Mouse (Mus musculus) liver, embryonic 16.5 days (tissue): ENCODE measurements around the gene Acsl3. TPM values are rescaled to one million over a fixed set of nuclear protein-coding genes. Genes with fewer than 3 reads are reported as not detected.

Experiments used
- ATAC-seq: fragments of 200-750 bp; cut with Nextera tagmentation; 2 replicates; pipeline ENCODE4 v1.8.0; 2017; ENCODE audit warnings: low read depth, mild to moderate bottlenecking, moderate number of reproducible peaks, moderate library complexity
- H3K27ac ChIP-seq: fragments of 300-500 bp; sonication (generic); 2 replicates; pipeline ENCODE4 v1.5.1; 2014; ENCODE audit warnings: mild to moderate bottlenecking, low read length
- H3K27me3 ChIP-seq: fragments of 300-500 bp; sonication (generic); 2 replicates; pipeline ENCODE4 v1.6.1; 2014; ENCODE audit warnings: low read depth, low read length, mixed read lengths; ENCODE audit not compliant: control insufficient read depth, insufficient read depth
- H3K36me3 ChIP-seq: fragments of 300-500 bp; sonication (generic); 2 replicates; pipeline ENCODE4 v1.6.1; 2014; ENCODE audit warnings: mild to moderate bottlenecking; ENCODE audit not compliant: control insufficient read depth, insufficient read depth
- H3K4me1 ChIP-seq: fragments of 300-500 bp; sonication (generic); 2 replicates; pipeline ENCODE4 v1.6.1; 2014; ENCODE audit warnings: low read depth, low read length, mixed read lengths; ENCODE audit not compliant: control insufficient read depth
- H3K4me2 ChIP-seq: fragments of 300-500 bp; sonication (generic); 2 replicates; pipeline ENCODE4 v1.6.1; 2014; ENCODE audit warnings: low read depth, low read length, mixed read lengths
- H3K4me3 ChIP-seq: fragments of 300-500 bp; sonication (generic); 2 replicates; pipeline ENCODE4 v1.5.1; 2014; ENCODE audit warnings: low read depth, mild to moderate bottlenecking, low read length
- H3K9ac ChIP-seq: fragments of 300-500 bp; sonication (generic); 2 replicates; pipeline ENCODE4 v1.6.1; 2014; ENCODE audit warnings: low read depth, low read length
- H3K9me3 ChIP-seq: fragments of 300-500 bp; sonication (generic); replicated peaks from 2 replicates; pipeline ENCODE4 v1.6.1; 2016; ENCODE audit warnings: low read length; ENCODE audit not compliant: control insufficient read depth
- WGBS: fragments of 180-500 bp; shearing (Covaris S2); extraction: QIAGEN DNeasy Blood & Tissue Kit; methylation state at CpG from one replicate; pipeline ENCODE4 v1.1.7; 2014; ENCODE audit not compliant: insufficient replicate concordance; 5-methylcytosine and 5-hydroxymethylcytosine counted together
- polyA plus RNA-seq: library from polyadenylated mRNA; unstranded; fragments of >200 nt; fragmentation: Nextera tagmentation; extraction: Ambion mirVana; gene quantifications from 2 replicates; pipeline ENCODE4 v1.2.1, GENCODE M21; 2015

Acsl3 gene
- polyA plus RNA-seq, 1 experiment from 2014 or later: 18.9 TPM

DNA sequence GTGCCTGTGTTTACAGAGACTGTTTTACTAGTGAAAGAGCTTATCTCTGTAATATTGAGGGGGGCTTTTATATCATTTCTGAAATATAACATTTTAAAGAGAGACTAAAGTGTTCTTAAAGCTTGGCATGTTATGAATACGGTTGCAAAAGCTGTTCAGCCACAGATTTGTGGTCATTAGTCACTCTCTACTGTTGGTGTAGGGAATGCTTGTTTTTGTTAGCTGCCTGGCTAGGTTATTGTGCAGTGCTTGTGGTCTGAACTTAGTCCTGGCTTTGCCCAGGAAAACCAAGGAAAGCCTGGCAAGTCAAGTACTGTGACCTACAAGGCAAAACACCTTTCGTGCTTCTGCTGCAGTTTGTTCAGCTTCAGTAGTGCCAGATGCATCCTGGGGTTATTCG, 44.1 kb downstream of the Acsl3 start:
- Histone ChIP-seq H3K27ac (no peak overlapping the region), H3K4me3 (no peak overlapping the region), H3K4me1 (no peaks in the 10 kb centered on the region), H3K9ac (no peak overlapping the region), H3K36me3 (peaks cover 14% of the 10 kb centered on the region), H3K4me2 (no peak overlapping the region), H3K9me3 (no peaks in the 10 kb centered on the region), H3K27me3 (no peaks in the 10 kb centered on the region)
- no peak for ATAC-seq
- WGBS: 67% methylated on average over 3 of the region's 3 CpGs

DNA sequence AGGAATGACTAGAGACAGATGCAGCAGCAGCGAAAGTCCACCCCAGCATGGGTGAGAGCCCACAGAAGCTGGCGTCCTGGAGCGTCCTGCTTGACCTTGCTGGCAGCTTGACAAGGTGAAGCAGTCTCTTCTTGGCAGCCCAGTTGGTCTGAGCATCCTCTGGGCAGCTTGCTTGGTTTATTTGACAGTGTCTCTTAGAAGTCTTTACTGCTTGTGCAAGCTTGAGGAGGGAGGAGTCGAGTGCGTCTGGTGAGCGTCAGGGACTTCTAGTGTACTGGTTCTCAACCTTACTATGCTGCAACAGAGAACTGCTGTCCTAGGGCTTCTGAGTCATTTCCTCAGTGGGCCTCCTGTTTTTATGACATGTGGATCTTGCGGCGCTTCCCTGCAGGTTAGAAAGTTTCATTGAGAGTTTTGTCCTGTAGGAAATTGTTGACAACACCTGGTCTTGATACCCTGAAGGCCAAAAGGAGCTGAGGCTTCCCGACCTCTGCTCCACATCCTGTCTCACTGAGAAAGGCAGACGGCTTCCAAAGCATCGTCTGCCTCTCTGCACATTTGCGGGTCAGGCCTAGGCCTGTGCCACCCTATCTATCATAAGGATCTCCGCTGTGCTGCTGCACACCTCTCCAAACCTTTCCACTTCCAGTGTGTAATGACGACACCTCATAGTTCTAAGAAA, 44.8 kb downstream of the Acsl3 start:
- no peak overlapping the region for H3K4me2 ChIP-seq
- no peak overlapping the region for H3K27ac ChIP-seq
- H3K4me3 ChIP-seq: no peak overlapping the region
- no peaks in the 10 kb centered on the region for H3K4me1 ChIP-seq
- ATAC-seq: no peak
- no peaks in the 10 kb centered on the region for H3K9me3 ChIP-seq
- no peaks in the 10 kb centered on the region for H3K27me3 ChIP-seq
- peaks cover 11% of the 10 kb centered on the region for H3K36me3 ChIP-seq
- no peak overlapping the region for H3K9ac ChIP-seq
- WGBS: 44% methylated on average over 14 of the region's 14 CpGs

GRCm38 (mm10) chr1:78702964-78703285, 45.3 kb downstream of the Acsl3 start:
- Histone ChIP-seq H3K4me2 (no peak overlapping the region), H3K27me3 (no peaks in the 10 kb centered on the region), H3K9ac (no peak overlapping the region), H3K27ac (no peak overlapping the region), H3K36me3 (peaks cover 11% of the 10 kb centered on the region), H3K9me3 (no peaks in the 10 kb centered on the region), H3K4me3 (no peak overlapping the region), H3K4me1 (no peaks in the 10 kb centered on the region)
- no peak for ATAC-seq
- 66% methylated on average over 2 of the region's 2 CpGs for WGBS

DNA sequence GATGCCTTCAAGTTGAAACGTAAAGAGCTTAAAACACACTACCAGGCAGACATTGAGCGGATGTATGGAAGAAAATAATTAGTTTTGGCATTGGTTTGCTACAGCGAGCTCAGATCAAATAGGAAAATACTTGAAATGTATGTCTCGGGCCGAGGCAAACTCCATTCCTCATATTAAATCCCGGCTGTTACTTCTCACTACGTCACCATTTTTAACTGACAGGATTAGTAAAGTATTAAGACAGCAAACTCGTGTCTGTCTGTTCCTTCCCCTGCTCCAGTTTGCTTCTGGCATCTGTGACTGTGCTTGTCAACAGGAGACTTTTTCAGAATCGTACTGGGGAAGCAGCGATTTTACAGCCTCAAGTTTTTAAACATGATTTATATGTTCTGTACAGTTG, 48.7 kb downstream of the Acsl3 start:
- 78% methylated on average over 10 of the region's 10 CpGs for WGBS
- no peak for ATAC-seq
- Histone ChIP-seq H3K36me3 (peaks cover 6% of the 10 kb centered on the region), H3K9ac (no peak overlapping the region), H3K27me3 (no peaks in the 10 kb centered on the region), H3K4me1 (no peaks in the 10 kb centered on the region), H3K4me3 (no peak overlapping the region), H3K4me2 (no peak overlapping the region), H3K27ac (no peak overlapping the region), H3K9me3 (no peaks in the 10 kb centered on the region)

DNA sequence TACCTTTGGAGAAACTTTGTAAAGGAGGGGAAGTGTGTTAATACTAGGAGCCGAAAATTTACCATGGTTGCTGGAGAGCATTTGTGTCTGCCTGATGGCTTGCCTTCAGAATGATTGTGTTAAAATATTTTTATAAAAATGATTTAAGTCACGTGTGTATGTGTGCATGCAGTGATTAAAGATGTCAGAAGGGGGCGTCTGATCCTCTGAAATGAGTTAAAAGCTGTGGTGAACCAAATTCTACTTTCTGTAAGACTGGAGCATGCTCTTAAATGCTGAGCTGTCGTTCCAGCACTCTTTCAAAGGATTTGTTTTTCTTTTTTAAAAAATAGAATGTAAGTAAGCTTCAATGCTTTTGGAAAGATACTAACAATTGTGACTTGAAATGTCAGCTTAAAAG, 49.7 kb downstream of the Acsl3 start:
- WGBS: 48% methylated on average over 4 of the region's 4 CpGs
- H3K9ac ChIP-seq: no peak overlapping the region
- H3K4me1 ChIP-seq: no peaks in the 10 kb centered on the region
- no peak overlapping the region for H3K4me2 ChIP-seq
- no peaks in the 10 kb centered on the region for H3K9me3 ChIP-seq
- 0 out of 2 replicates have a peak, but pooled peaks cover 2% of the 10 kb centered on the region for H3K36me3 ChIP-seq
- no peaks in the 10 kb centered on the region for H3K27me3 ChIP-seq
- H3K27ac ChIP-seq: no peak overlapping the region
- H3K4me3 ChIP-seq: no peak overlapping the region
- no peak for ATAC-seq

DNA sequence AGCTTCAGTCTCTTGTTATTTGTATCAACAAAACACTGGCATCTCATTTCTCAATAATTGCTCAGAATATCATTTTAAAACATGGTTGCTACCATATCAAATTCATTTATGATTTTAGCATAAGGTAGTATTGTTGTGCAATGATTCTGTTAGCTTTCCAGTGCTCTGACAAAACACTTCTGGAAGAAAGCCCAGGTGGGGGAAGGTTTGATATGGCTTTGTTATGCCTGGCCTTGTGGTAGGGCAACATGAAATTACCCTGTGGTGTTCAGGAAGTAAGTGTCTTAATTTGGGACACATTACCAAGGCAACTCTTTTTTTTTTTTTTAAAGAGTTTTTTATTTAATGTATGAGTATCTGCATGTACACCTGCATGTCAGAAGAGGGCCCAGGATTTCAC, 52.4 kb downstream of the Acsl3 start:
- H3K27me3 ChIP-seq: no peaks in the 10 kb centered on the region
- no peak overlapping the region for H3K27ac ChIP-seq
- no peak overlapping the region for H3K4me3 ChIP-seq
- H3K9me3 ChIP-seq: no peaks in the 10 kb centered on the region
- H3K9ac ChIP-seq: no peak overlapping the region
- no peaks in the 10 kb centered on the region for H3K4me1 ChIP-seq
- H3K4me2 ChIP-seq: no peak overlapping the region
- ATAC-seq: no peak
- 0 out of 2 replicates have a peak, but pooled peaks cover 2% of the 10 kb centered on the region for H3K36me3 ChIP-seq

DNA sequence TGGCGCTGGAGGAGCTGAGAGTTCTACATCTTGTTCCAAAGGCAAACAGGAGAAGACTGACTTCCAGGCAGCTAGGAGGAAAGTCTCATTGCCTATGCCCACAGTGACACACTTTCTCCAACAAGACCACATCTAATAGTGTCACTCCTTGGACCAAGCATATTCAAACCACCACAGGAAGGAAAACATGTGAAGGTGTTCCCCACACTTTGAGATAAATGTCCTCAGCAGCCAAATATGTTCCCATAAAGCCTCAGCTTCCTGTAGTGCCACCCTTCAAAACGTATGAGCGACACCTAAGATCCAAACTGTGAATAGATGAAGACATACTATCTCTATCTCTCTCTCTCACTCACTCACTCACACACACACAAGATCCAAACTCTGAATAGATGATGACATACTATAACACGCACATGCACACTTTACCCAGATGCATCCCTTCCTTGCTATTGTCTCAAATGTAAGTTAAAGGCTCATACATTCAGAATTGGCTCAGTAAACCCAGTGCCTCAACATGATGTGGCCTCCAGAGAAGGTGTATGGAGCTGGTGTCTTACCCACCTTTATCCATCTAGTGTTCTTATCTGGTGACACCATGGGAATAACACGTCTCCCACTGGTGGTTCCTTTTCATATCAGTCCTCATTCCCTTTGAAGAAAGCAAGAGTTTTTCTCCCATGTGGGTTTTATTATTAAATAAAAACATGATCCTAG, 53.1 kb downstream of the Acsl3 start:
- WGBS: 35% methylated on average over 5 of the region's 5 CpGs
- 0 out of 2 replicates have a peak, but pooled peaks cover 2% of the 10 kb centered on the region for H3K36me3 ChIP-seq
- no peaks in the 10 kb centered on the region for H3K27me3 ChIP-seq
- H3K9me3 ChIP-seq: no peaks in the 10 kb centered on the region
- no peak overlapping the region for H3K4me3 ChIP-seq
- H3K27ac ChIP-seq: no peak overlapping the region
- H3K4me1 ChIP-seq: no peaks in the 10 kb centered on the region
- ATAC-seq: no peak
- H3K9ac ChIP-seq: no peak overlapping the region
- H3K4me2 ChIP-seq: no peak overlapping the region

- H3K27me3 ChIP-seq: no peaks in the 10 kb centered on the region
- H3K4me1 ChIP-seq: no peaks in the 10 kb centered on the region
- H3K9ac ChIP-seq: no peak overlapping the region
- H3K9me3 ChIP-seq: no peaks in the 10 kb centered on the region
- WGBS: 10% methylated on average over 17 of the region's 17 CpGs
- no peaks in the 10 kb centered on the region for H3K36me3 ChIP-seq
- no peak for ATAC-seq
- no peak overlapping the region for H3K4me3 ChIP-seq
- no peak overlapping the region for H3K27ac ChIP-seq
- no peak overlapping the region for H3K4me2 ChIP-seq
Measured at GRCm38 (mm10) chr1:78724458-78725190, 67.0 kb downstream of the Acsl3 start.

GRCm38 (mm10) chr1:78725191-78725490, 67.5 kb downstream of the Acsl3 start:
- no peaks in the 10 kb centered on the region for H3K36me3 ChIP-seq
- no peaks in the 10 kb centered on the region for H3K9me3 ChIP-seq
- H3K4me1 ChIP-seq: no peaks in the 10 kb centered on the region
- H3K4me2 ChIP-seq: no peak overlapping the region
- H3K4me3 ChIP-seq: no peak overlapping the region
- H3K27me3 ChIP-seq: no peaks in the 10 kb centered on the region
- WGBS: 29% methylated on average over 3 of the region's 3 CpGs
- no peak overlapping the region for H3K27ac ChIP-seq
- no peak for ATAC-seq
- H3K9ac ChIP-seq: no peak overlapping the region
